Mouse (Mus musculus) midbrain, postnatal 0 days (tissue): Measurements from ENCODE around the gene Slc25a43. TPM values are rescaled to one million over a fixed set of nuclear protein-coding genes. Genes with fewer than 3 reads are reported as not detected.

Experiments used
- ATAC-seq: fragments of 200-750 bp; cut with Nextera tagmentation; 2 replicates; pipeline ENCODE4 v1.8.0; 2017; ENCODE audit warnings: moderate number of reproducible peaks, mild to moderate bottlenecking, moderate TSS enrichment, moderate library complexity; ENCODE audit not compliant: low FRiP score
- DNase-seq: peaks from one replicate; pipeline ENCODE4 v3.0.0-alpha.2; 2015; ENCODE audit warnings: low spot score
- H3K27ac ChIP-seq: fragments of 300-500 bp; sonication (generic); 2 replicates; pipeline ENCODE4 v1.5.1; 2014; ENCODE audit warnings: low read depth, mild to moderate bottlenecking, low read length, mixed read lengths
- H3K27me3 ChIP-seq: fragments of 300-500 bp; sonication (generic); 2 replicates; pipeline ENCODE4 v1.6.1; 2014; ENCODE audit warnings: low read length, control low read depth, mixed read lengths; ENCODE audit not compliant: insufficient read depth
- H3K36me3 ChIP-seq: fragments of 300-500 bp; sonication (generic); 2 replicates; pipeline ENCODE4 v1.6.1; 2014; ENCODE audit warnings: low read length, control low read depth, mixed read lengths; ENCODE audit not compliant: insufficient read depth
- H3K4me1 ChIP-seq: fragments of 300-500 bp; sonication (generic); 2 replicates; pipeline ENCODE4 v1.6.1; 2014; ENCODE audit warnings: mild to moderate bottlenecking, control low read depth, antibody characterized with exemption, low read length, mixed read lengths; ENCODE audit not compliant: insufficient read depth
- H3K4me2 ChIP-seq: fragments of 300-500 bp; sonication (generic); 2 replicates; pipeline ENCODE4 v1.6.1; 2014; ENCODE audit warnings: low read depth, mild to moderate bottlenecking, low read length, mixed read lengths; ENCODE audit not compliant: poor library complexity, severe bottlenecking
- H3K4me3 ChIP-seq: fragments of 300-500 bp; sonication (generic); 2 replicates; pipeline ENCODE4 v1.5.1; 2014; ENCODE audit warnings: low read depth, mild to moderate bottlenecking, low read length, moderate library complexity
- H3K9ac ChIP-seq: fragments of 300-500 bp; sonication (generic); replicated peaks from 2 replicates; pipeline ENCODE4 v1.6.1; 2014; ENCODE audit warnings: mild to moderate bottlenecking, low read length, moderate library complexity, mixed read lengths; ENCODE audit not compliant: poor library complexity, severe bottlenecking
- H3K9me3 ChIP-seq: fragments of 300-500 bp; sonication (generic); 2 replicates; pipeline ENCODE4 v1.6.1; 2016; ENCODE audit warnings: low read length, control low read depth
- CTCF ChIP-seq: IDR thresholded peaks from 2 replicates; pipeline ENCODE4 v1.5.1; 2016; ENCODE audit warnings: antibody characterized with exemption, mild to moderate bottlenecking
- WGBS: fragments of 180-500 bp; shearing (Covaris S2); extraction: QIAGEN DNeasy Blood & Tissue Kit; methylation state at CpG from one replicate; pipeline ENCODE4 v1.1.7; 2014; 5-methylcytosine and 5-hydroxymethylcytosine counted together
- polyA plus RNA-seq: library from polyadenylated mRNA; unstranded; fragments of >200 nt; fragmentation: Nextera tagmentation; extraction: Ambion mirVana; gene quantifications from 2 replicates; pipeline ENCODE4 v1.2.1, GENCODE M21; 2015
- total RNA-seq: library from RNA; depleted of rRNA; stranded (reverse); fragments of >200 nt; gene quantifications from 2 replicates; pipeline ENCODE4 v1.2.3, GENCODE M21; 2014

Slc25a43 gene
- total and polyA plus RNA-seq, 2 experiments from 2014 or later = 0.44 to 0.73 TPM

DNA sequence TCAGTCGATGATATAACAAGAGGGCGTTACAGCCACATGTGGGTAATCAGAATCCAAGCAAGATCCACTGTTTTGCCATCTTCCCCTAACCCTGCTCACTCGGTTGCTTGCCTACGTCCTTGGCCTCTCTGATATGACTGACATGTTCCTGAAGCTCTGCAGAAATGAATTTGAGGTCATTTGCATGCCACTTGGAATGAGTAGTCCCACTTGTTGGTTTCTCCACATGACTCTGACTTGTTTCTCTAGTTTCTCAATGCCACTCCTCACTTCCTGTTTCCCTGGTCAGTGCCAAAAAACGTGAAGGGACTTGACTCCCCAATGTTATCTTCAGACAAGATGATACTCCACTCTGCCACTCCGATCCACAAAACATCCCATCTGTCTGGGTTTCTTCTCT, 15.1 kb downstream of the Slc25a43 start:
- no peak overlapping the region for H3K4me3 ChIP-seq
- H3K27me3 ChIP-seq = no peaks in the 10 kb centered on the region
- no peaks in the 10 kb centered on the region for H3K36me3 ChIP-seq
- H3K4me1 ChIP-seq = no peaks in the 10 kb centered on the region
- TF ChIP-seq CTCF = no peak
- H3K4me2 ChIP-seq = no peak overlapping the region
- H3K9me3 ChIP-seq = no peaks in the 10 kb centered on the region
- WGBS = 67% methylated on average over 6 of the region's 6 CpGs
- DNase-seq (no peak), ATAC-seq (no peak)
- no peak overlapping the region for H3K9ac ChIP-seq
- H3K27ac ChIP-seq = no peak overlapping the region

DNA sequence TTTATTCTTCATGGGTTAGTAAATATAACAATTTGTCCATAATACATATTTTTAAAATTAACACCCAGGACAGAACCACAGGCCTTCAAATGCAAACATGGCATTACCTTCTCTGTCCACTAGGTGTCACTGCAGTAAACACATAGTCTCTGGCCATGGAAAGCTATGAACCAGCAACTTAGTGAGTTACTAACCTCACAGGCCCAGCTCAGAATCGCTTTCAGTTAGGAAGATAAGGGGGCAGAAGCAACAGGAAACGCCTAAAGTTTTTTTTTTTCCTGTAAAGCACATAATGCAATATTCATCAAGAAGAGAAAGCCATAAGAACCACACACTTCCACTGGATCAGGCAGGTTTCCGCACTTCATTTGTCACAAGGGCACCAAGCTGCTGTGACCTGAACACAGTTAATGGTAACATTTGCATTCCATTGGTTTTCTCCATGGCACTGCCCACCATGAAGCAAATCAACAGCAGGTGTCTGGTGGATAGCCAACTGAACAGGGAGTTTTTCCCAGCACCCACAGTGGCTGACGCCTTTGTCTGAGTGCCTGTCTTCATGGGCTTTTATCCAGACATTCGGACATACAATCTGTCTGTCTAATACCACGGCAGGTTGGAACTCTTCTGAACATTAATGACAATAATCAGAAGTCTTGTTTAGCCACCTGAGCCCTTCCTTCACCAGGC, 17.6 kb downstream of the Slc25a43 start:
- no peaks in the 10 kb centered on the region for H3K27me3 ChIP-seq
- no peaks in the 10 kb centered on the region for H3K36me3 ChIP-seq
- ATAC-seq = no peak
- H3K9me3 ChIP-seq = no peaks in the 10 kb centered on the region
- H3K4me1 ChIP-seq = no peaks in the 10 kb centered on the region
- DNase-seq = peak; percentile 65
- H3K4me2 ChIP-seq = no peak overlapping the region
- TF ChIP-seq CTCF = peak; percentile 77
- WGBS = 35% methylated on average over 6 of the region's 6 CpGs
- no peak overlapping the region for H3K9ac ChIP-seq
- no peak overlapping the region for H3K4me3 ChIP-seq
- H3K27ac ChIP-seq = 0 out of 2 replicates have a peak overlapping the region, but pooled peaks have one; percentile 12

- 67% methylated on average over 5 of the region's 5 CpGs for WGBS
- Histone ChIP-seq H3K27ac (no peak overlapping the region), H3K9me3 (no peaks in the 10 kb centered on the region), H3K9ac (no peak overlapping the region), H3K4me1 (no peaks in the 10 kb centered on the region), H3K36me3 (no peaks in the 10 kb centered on the region), H3K27me3 (no peaks in the 10 kb centered on the region), H3K4me3 (no peak overlapping the region), H3K4me2 (no peak overlapping the region)
- ATAC-seq = no peak; the same call in 1 of the 2 replicates
- no peak for TF ChIP-seq CTCF
- DNase-seq = no peak
Measured at GRCm38 (mm10) chrX:36762289-36762688, 18.8 kb downstream of the Slc25a43 start.

DNA sequence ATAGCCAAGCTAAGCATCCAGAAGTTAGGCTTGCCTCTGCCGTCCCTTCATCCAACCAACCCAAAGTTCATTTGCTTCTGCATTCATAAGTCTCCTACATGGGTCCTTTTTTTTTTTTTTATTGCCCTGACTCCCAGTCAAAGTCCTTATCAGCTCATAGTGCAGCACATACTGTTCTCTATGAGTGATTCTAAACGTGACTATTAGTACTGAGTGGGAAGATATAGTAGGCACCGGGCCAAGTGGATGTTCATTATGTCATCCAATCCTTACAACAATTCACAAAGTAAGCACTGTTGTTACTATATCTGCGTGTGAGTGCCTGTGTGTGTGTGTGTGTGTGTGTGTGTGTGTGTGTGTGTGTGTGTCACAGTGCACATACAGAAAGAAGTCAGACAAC, 19.4 kb downstream of the Slc25a43 start:
- Histone ChIP-seq H3K27ac (no peak overlapping the region), H3K4me3 (no peak overlapping the region), H3K9ac (no peak overlapping the region), H3K4me1 (no peaks in the 10 kb centered on the region), H3K9me3 (no peaks in the 10 kb centered on the region), H3K36me3 (no peaks in the 10 kb centered on the region), H3K4me2 (no peak overlapping the region), H3K27me3 (no peaks in the 10 kb centered on the region)
- no peak for ATAC-seq
- 56% methylated on average over 4 of the region's 4 CpGs for WGBS
- TF ChIP-seq CTCF = no peak
- DNase-seq = no peak

GRCm38 (mm10) chrX:36763298-36763933, 20.0 kb downstream of the Slc25a43 start:
- no peak for ATAC-seq
- Histone ChIP-seq H3K4me3 (no peak overlapping the region), H3K36me3 (no peaks in the 10 kb centered on the region), H3K27ac (peak overlapping the region; percentile 48; the same call in 1 of the 2 replicates), H3K9me3 (no peaks in the 10 kb centered on the region), H3K27me3 (no peaks in the 10 kb centered on the region), H3K4me1 (no peaks in the 10 kb centered on the region), H3K9ac (no peak overlapping the region), H3K4me2 (no peak overlapping the region)
- peak; percentile 21 for DNase-seq
- 40% methylated on average over 11 of the region's 11 CpGs for WGBS
- TF ChIP-seq CTCF = no peak

GRCm38 (mm10) chrX:36763934-36764317, 20.5 kb downstream of the Slc25a43 start:
- no peaks in the 10 kb centered on the region for H3K36me3 ChIP-seq
- H3K9ac ChIP-seq = no peak overlapping the region
- DNase-seq (peak; percentile 42), ATAC-seq (no peak)
- H3K27me3 ChIP-seq = no peaks in the 10 kb centered on the region
- 32% methylated on average over 2 of the region's 2 CpGs for WGBS
- H3K4me2 ChIP-seq = no peak overlapping the region
- peak overlapping the region; percentile 48; the same call in 1 of the 2 replicates for H3K27ac ChIP-seq
- no peaks in the 10 kb centered on the region for H3K9me3 ChIP-seq
- no peak for TF ChIP-seq CTCF
- H3K4me3 ChIP-seq = no peak overlapping the region
- H3K4me1 ChIP-seq = no peaks in the 10 kb centered on the region
